Mouse (Mus musculus) kidney, postnatal 10 days (tissue): ENCODE results near the gene Togaram2.
"Not testable (repeated sequence)": the region's sequence is repeated elsewhere in the genome, so short reads cannot be mapped to it uniquely, and the experiment has no call there.

ENCODE experiments used
- DNase-seq: peaks from one replicate; pipeline ENCODE4 v3.0.0; 2021; ENCODE audit warnings: mixed read lengths

Togaram2 gene

DNA sequence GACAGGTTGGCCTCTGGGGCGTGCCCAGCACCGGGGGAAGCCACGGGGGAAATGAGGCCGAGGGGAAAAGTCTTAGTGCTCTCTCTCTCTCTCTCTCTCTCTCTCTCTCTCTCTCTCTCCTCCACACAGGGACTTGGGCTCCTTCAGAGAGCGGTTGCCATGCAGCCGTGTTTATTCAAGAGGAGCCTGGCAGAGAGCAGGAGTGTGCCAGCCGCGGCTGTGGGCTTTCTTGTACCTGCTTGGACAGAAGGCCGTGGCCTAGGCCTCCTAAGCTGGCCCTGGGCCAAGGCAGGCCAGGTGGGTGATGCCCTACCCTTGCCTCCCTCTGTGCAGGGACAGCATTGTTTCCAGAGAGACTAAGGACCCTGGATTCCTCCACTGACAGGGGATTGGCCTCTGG, at the start of gene Togaram2:
Gene Togaram2 (plus strand): TSS at position 170 of the 400 bp plus-strand sequence.
- no peak for DNase-seq

- DNase-seq: no peak
Observed at GRCm38 (mm10) chr17:71631806-71632205, 41.3 kb upstream of the Togaram2 start.

DNA sequence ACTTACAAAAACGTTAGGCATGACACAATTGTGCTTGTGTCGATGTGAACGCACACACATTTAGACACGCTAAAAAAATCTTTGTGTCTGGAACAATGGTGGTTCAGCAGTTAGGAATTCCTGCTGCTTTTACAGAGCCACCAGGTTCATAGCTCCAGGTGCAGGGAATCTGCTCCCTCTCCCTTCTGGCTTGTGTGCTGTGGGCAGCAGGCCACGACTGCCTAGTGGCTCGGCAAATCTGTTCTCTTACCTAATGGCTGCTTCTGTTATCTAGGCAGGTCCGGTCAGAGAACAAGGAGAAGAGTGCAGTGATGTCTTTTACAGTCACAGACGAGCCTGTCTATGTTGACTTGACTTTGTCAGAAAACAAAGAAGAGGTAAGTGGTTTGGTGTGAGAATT, 39.7 kb upstream of the Togaram2 start:
- no peak for DNase-seq

DNA sequence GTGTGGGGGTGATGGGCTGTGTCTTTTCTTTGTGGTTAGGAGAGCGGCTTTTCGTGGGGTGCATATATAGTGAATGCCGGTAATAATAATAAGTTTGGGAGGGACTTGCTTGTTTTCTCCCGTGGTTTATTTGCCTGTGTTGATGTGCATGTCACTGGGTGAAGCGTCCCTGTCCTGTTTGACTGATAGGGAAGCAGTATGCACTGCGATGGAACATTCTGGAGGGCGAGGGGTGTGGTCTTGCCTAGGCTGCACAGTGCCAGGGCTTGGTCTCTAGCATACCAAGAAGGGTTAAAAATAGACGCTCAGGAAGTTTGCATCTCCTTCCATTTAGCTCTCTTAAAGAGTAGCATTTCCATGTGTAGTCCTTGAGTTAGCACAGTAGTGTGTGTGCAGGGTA, 36.3 kb upstream of the Togaram2 start:
- DNase-seq: no peak

DNA sequence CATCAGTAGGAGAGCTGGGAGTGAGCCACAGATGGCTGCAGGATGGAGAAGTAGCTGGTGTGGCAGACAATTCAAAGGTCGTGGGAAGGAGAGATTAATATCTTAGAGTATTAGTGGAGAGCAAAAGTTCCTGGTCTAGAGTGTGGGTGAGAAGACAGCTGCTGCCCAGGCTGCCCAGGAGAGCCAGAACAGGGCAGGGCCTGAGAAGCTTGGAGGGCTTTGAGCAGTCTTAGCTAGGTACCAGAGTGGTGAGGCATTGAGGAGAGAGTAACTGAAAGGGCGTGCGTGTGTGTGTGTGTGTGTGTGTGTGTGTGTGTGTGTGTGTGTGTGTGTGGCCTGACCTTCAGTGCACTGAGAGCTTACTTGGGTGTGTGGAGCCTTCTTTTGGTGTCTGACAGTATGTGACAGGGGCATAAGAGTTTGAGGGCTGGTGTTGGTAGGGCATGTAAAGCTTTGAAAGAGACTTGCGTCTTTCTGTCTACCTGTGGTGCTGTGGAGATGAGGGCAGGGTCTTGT, 35.3 kb upstream of the Togaram2 start:
- no peak for DNase-seq

DNA sequence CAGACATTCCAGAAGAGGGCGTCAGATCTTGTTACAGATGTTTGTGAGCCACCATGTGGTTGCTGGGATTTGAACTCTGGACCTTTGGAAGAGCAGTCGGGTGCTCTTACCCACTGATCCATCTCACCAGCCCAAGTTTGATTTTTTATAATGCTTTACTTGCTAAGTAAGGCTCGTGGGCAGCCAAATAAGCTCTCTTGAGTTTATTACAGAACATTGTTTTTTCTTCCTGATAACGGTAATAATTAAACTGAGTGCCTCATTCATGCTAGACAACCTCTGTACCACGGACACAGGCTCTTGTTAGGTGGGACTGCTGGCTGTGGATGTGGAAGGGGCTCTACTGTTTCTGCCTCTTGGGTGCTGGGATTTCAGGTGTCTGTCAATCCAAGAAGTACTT, 34.0 kb upstream of the Togaram2 start:
- DNase-seq: not testable (repeated sequence)

DNA sequence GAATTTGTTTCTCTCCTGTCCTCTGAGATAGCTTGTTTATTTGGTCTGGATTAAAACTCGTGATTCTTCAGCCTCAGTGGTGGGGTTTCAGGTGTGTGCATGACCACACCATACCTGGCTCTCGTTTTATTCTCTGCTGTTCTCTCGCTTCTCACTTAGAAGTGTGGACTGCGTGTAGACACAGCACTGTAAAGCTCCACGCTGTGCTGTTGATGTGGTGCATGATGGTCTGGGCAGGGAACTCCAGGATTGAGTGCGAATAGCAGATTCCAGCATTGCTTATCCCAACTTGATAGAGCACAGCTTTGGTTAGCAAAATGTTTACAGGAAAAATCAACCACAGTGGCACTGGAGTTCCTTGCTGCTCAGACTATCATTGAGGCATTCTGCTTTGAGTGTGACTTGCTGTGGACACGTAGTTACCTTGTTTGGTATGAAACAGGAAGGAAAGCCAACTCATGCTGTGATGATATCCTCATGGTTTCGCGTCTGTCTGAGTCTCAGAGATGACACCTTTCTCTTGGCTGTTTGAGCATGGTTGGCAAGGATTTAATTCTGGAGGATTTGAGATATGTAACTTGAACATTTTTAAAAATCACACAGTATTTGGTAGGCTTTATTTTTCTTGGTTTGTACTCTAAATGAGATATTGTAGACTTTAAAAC, 32.5 kb upstream of the Togaram2 start:
- no peak for DNase-seq

DNA sequence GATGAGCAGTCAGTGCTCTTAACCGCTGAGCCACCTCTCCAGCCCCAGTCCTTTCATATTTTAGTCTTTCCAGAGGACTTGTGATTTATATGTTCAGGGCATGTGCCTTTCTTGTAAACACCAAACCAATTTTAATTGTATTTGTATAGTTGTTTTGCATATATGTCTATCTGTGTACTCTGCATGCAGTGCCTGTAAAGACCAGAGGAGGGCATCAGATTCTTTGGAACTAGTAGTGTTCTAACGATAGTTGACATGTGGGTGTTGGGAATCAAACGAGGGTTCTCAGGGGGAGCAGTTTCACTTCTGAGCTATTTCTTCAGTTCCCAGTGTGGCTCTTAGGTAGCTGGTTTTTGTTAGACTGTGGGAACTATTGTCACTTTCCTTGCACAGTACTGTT, 30.9 kb upstream of the Togaram2 start:
- DNase-seq: no peak

DNA sequence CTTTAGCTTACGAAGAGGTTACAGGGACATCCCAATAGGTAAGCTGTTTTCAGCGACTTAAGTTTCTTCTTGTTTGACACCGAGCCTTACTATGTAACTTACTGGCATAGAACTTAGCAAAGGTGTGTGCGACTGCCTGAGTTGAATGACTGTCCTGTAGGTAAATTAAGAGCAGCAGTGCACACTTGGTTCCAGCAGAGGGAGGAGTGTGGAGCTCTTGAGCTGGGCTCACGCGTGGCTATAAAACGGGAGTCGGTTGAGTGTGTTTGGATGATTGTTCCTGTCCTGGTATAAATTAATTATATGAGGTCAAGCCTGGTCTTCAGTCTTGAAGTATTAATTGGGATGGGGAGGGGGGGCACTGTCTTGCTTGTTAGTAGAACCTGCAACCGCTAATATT, 23.1 kb upstream of the Togaram2 start:
- DNase-seq: no peak

DNA sequence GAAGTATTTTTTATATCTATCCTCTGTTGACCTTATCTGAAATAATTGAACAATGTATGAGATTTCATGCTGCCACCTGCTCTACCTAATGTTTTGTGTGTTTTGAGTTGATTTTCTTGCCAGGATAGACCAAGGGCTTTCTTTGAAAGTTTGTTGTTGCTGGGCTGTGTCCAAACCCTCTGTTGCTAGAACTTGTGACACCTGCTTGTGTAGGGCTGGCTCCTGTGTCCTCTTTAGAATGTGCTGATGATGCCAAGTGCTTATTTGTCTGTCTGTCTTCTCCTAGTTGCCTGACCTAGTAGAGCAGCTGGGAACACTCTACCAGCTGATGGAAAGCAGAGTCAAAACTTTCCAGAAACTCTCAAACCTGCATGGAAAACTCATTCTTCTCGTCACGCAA, 20.6 kb upstream of the Togaram2 start:
- DNase-seq: no peak

GRCm38 (mm10) chr17:71652934-71653333, 20.1 kb upstream of the Togaram2 start:
- no peak for DNase-seq

DNA sequence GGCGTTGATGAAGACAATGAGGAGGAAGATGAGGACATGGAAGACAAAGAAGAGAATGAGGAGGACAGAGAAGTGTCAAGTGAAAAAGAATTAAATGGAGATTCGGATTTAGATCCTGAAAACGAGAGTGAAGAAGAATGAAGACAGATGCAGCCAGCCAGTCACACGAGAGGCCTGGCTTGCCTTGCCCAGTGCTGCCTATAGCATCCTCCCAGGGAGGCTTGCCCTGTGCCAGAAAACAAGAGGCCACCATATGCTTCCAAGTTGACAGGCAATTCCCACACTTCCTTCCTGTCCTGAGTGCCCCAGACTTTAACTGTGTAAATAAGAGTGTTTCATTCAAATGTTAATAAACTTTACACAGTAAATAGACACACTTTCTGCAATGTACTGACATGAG, 15.5 kb upstream of the Togaram2 start:
- no peak for DNase-seq

- no peak for DNase-seq
Observed at GRCm38 (mm10) chr17:71658666-71659065, 14.4 kb upstream of the Togaram2 start.

DNA sequence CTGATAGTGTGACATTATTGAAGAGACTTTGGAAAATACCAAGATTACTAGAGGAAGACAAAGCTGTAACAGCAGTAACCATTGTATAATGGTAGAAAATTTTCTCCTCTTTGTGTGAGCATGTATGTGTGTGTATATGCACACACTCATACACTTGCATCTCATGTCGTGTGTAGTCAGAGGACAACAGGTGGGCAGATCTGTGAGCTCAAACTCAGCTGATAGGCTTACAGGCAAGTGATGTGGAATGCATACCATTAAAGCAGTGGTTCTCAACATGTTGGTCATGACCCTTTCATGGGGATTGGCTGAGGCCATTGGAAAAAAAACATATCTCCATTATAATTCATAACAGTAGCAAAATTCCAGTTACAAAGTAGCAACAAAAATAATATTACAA, 12.7 kb upstream of the Togaram2 start:
- DNase-seq: no peak

- DNase-seq: peak; percentile 82
Observed at GRCm38 (mm10) chr17:71662751-71663250, 10.3 kb upstream of the Togaram2 start.

GRCm38 (mm10) chr17:71663491-71663890, 9.6 kb upstream of the Togaram2 start:
- DNase-seq: no peak

DNA sequence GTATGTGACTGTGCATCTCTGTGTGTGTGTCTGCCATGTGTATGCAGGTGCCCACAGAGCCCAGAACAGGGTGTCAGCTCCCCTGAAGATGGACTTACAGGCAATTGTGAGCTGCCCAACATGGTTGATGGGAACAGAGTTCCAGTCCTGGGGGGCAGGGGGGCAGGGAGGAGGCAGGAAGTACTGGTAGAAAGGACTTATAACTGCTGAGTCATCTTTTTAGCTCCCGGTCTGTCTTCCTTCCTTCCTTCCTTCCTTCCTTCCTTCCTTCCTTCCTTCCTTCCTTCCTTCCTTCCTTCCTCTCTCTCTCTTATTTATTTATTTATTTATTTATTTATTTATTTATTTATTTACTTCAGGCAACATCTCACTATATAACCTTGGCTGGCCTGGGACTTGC, 8.9 kb upstream of the Togaram2 start:
- DNase-seq: no peak

DNA sequence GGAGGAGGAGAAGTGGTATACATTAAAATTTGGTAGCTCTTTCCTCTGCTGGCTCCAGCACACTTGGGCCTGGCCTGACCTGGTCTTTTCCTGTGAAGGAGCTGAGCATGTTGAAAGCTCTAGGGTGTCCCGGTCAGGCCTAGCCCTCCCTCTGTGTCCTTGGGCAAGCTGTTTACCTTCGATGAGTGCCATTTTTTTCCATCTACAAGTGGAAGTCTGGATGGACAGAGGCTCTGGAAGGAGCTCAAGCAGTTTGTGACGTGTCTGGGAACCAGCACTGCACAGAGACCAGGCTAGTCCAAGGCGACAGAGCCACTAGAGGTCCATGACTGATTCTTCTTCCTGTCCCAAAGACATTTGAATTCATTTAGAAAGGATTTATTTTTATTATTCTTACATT, 7.9 kb upstream of the Togaram2 start:
- DNase-seq: no peak

- no peak for DNase-seq
Observed at GRCm38 (mm10) chr17:71669511-71669910, 3.5 kb upstream of the Togaram2 start.

DNA sequence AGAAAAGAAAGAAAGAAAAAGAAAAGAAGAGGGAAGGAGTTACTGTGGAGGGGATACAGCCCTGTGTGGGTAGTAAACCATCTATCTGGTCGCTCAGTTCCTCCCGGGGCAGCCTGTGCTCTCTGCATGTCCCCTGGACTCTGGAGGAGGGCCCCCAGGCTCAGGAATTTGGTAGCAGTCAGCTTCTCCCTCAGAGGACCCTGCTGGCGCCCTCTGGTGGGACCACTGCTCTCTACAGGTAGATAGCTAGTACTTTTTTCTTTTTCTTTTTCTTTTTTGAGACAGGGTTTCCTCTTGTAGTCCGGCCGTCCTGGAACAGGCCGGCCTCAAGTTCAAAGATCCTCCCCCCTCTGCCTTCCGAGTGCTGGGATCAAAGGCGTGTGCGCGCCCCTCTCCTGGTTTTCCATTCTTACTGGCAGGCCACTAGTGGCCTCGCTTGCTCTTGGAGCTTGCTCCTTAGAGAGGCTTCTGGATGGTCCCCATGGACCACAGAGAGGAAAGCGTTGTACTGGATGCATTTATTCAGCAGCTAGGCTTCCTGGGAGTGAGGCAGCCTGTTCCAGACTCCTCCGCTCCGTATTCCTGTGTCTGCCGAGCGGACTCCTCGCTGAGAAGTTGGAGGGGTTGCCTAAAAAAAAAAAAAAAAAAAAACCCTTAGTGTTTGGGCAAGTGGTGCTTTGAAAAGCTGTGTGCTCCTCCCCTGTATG, 1.1 kb upstream of the Togaram2 start:
- peak; percentile 80 for DNase-seq

DNA sequence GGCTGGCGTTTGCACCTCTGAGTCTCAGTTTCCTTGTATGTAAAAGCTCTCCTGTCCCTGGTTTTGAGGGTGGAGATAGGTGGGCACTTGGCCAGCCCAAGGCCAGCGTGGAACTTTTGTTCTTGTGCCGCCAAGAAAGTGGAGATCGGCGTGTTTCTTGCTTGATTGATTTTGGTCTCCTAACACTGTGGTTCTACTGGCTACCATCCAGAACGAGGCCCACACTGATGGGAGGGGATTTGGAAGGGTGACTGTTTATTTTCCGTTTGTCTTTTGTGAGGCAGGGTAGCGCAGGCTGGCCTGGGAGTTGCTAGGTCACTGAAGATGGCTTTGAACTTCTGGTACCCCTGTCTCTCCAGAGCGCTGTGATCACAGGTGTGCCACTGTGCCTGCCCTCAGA, 875 bp downstream of the Togaram2 start:
- DNase-seq: no peak

DNA sequence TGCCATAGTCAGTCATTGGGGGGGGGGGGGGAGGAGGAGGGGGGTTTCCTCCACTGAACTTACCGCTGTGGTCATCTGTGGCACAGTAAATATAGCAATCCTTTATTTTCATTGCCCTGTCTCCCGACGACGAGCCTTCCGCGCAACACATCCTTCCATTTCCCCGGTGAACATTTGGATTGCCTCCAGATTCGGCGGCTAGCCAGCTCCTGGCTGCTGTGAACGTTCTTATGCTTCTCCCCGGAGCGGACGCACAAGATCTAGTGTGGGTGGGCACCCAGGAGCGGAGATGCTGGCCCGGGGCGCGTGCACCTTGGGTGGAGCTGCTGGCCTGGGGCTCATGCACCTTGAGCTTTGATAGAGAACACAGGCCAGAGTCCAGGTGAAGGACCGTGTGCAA, 1.8 kb downstream of the Togaram2 start:
- peak; percentile 57 for DNase-seq

DNA sequence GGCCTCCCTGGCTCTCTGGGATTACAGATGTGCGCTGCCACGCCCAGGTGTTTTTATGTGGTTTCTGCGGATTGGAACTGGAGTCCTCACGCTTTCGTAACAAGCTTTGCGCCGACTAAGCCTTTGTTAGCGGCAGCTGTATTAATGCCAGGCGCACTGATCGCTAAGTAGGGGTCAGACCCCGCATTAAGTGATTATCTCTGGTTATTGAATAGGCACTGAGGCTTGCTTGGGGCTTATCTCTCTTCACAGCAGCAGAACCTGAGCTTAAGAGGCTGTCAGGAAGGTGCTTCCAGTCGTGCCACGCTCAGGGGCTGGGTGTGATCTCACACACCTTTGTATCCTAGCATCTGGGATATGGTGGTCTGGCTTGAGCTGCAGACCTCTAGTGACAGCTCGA, 8.6 kb downstream of the Togaram2 start:
- no peak for DNase-seq

GRCm38 (mm10) chr17:71682379-71682778, 9.3 kb downstream of the Togaram2 start:
- DNase-seq: no peak
